Mouse (Mus musculus): ENCODE measurements around the gene Fam161a.
A peak's percentile ranks its signal among the peaks of the same experiment; 100 is the strongest.
"Not testable (repeated sequence)": the region's sequence is repeated elsewhere in the genome, so short reads cannot be mapped to it uniquely, and the experiment has no call there.

Fam161a gene

DNA sequence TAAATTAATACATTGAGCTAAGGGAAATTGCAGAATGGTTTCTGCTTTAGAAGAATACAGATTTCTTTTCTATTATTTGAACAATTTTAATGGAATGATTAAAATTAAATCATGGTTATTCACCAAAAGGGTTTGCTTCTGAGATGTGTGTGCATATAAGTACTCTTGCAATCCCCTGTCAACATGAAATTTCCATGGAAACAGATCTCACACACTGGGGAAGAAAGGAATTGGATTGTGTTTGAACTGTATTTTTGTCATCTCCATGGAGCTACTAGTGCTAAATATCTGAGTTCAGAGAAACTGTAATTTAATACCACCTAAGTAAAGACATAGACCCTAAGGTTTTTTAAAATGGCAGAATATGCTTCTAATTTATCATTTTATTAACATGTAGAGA, 42.3 kb downstream of the Fam161a start:
- no peak for DNase-seq (ENCODE audit: low read depth, low spot score)

DNA sequence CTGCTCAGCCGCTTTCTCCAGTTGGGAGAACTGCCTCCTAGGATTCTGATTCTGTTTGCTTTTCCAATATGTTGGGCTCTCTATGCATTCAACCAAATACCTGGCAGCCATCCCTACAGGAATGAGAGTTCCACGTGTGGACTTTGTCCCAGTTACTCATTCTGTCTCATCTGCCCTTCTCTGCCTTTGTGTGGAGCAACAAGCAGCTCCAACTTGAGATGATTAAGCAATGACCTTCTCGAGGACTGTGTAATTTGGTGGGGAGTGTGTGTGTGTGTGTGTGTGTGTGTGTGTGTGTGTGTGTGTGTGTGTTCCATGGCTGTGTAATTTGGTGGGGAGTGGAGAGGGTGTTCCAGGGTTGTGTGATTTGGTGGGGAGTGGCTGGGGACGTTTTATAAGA, 45.0 kb downstream of the Fam161a start:
- DNase-seq (ENCODE audit: low read depth, low spot score) = no peak

DNA sequence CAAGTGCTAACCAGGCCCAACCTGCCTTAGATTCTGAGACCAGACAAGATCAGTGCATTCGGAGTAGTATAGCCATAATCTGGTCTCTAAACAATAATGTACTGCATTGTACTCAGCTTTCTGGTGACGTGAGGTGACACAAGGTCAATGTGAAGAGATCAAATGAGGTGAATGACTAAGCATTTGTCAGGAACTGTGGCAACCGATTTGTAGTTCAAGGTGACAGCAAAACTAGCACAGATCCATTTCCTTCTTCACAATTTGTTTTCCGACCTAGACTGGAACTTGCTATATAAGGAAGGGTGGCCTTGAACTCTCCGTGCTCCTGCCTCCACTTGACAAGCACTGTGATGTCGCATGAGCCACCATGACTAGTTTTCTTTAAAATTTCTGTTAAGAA, 55.8 kb downstream of the Fam161a start:
- DNase-seq (ENCODE audit: low read depth, low spot score) = no peak

DNA sequence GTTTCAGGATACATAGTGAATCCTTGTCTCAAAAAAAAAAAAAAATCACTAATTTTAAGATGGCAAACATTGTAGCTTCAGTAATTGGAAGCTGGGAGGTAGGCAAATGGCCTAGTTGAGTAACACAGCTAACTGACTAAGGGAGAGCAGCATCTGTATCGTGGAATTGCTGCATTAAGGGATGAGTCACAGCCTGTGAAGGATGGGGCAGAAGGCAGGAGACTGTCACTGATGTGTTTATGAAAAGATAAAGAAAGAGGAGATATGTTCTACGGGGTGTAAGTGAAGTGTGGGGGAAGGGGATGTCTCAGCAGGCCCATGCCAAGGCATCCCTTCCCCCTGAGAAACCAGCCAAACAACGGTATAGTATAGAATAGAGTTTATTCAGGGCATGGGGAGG, 56.5 kb downstream of the Fam161a start:
- DNase-seq (ENCODE audit: low read depth, low spot score) = peak; percentile 41

DNA sequence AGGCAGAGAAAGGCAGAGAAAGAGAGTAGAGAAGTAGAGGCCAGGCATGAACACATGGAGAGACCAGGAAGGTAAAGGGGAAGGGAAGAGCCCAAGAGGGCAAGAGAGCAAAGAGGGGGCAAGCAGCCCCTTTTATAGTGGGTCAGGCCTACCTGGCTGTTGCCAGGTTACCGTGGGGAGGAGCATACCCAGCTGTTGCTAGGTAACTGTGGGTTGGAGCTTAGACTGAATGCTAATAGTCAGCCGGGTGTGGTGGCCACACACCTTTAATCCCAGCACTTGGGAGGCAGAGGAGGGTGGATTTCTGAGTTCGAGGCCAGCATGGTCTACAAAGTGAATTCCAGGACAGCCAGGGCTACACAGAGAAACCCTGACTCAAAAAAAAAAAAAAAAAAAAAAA, 56.9 kb downstream of the Fam161a start:
- not testable (repeated sequence) for DNase-seq (ENCODE audit: low read depth, low spot score)

DNA sequence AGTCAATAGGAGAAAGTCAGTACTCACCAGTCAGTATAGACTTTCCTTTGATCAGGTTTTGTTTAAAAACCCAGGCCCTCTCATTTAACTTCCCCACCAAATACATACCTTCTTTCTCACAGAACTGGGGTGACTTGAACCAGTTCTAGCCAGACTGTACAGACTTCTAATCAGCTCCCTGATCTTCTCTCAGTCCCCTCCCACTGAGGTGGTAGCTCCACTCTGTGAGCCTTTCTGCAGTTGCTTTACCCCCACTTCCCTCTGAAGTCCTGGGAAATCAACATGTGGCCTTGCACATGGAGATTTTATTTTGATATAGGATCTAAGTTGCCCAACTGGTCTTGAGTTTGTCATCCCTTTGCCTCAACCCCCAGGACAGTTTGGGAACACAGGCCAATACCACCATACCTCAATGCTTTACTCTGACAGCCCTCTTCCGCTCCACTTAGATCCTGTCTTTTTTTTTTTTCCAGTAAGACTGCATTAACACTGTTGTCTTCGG, 57.9 kb downstream of the Fam161a start:
- DNase-seq (ENCODE audit: low read depth, low spot score) = no peak

DNA sequence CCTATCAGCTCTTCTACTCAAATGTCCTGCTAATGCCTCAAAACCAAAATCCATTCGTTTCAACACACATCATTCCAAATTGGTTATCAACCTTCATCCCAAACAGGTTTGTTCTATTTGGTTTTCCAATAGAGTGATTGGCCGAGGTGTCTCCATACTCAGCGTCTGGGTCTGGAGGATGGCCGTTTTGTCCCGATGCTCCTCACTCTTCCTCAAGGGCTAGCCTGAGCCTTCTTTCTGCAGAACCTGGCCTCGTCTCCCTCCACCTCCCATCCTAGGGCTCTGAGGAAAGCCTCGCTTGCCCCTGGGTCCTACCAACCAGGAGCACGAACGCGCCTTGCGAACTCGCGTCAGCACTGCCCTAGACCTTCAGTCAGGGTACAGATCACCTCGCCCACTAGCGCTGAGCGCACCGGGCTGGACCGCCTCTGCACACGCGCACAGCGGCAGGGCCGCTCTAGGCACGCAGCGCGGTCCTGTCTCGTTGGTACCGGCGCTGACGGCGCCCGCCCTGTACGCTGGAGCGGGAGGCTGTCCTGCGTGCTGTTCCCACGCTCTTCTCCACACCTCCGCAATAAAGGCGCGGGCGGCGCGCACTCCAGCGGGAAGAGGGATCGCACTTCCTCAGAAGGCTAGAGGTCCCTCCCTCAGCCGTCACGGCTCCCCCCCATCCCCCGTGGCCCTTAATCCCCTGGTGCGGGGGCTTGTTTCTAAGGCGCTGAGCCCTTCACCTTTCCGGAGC, 60.2 kb downstream of the Fam161a start:
- DNase-seq (ENCODE audit: low read depth, low spot score) = peak; percentile 78

DNA sequence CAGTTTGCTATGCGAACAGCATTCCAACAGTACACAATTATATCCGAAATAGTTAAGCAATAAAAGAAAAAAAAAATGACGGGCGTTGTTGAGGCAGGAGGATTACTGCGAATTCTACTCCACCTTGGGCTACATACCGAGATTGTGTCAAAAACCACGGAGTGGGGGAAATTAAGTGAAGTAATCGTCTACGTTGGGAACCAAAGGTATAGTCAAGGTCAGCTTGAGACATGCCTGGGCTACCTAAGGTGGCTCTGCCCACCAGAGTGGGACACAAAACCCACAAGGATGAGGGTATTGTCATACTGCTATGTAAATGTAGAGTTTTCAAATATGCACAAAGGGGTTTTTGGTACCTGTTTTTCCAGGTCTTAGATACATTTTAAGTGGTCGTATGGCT, 60.9 kb downstream of the Fam161a start:
- no peak for DNase-seq (ENCODE audit: low read depth, low spot score)

DNA sequence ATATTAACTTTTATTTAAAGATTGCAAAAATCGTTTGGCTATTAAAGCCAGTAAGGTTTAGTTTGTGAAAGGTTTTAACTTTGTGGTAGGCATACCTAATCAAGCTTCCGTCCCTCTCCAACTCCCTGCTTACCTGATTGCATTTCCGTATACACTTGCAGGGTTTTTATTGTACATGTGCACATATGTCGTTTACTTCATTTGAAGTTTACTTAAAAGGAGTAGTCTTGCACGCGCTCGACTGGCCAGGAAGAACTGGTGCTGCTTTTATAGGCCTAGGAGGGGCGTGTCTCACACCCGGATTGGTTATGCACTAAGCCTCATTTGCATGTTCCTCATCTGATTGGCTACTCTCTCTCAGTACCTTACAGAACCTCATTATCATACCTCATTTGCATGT, 61.7 kb downstream of the Fam161a start:
- not testable (repeated sequence) for DNase-seq (ENCODE audit: low read depth, low spot score)

DNA sequence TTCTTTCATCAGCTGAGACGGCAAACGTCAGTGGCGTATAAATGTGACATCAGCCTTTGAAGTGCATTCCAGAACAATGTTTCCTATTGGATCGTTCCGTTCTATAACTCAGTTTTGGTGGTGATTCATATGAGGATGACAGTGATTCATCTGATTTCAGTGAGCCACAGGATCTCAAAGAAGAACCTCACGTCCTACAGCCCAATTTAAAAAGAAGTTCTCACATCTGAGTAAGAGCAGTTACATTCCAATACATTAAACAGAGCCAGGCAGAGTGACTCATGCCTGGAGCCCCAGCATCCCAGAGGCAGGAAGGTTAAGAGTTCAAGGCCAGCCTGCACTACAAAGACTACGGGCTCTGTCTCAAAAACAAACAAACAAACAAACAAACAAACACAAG, 67.5 kb downstream of the Fam161a start:
- DNase-seq (ENCODE audit: low read depth, low spot score) = peak; percentile 87

DNA sequence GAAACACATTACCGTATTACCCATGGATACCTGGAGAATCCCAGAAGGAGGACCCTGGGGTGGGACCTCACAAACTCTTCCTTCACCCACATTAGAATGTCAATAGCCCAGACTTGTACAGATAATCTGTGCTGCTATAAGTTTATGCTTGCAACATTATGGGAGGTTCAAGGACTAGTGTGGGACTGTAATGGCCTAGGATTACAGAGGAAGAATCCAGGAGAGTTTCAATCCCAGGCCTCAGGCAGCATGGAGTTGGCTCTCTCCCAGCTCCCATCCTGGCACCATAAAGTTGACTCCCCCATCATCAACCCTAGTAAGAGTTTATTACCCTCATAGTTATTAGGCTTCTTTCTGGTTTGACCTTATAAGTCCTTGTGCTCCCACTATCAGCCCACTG, 71.2 kb downstream of the Fam161a start:
- DNase-seq (ENCODE audit: low read depth, low spot score) = no peak

Measured in 3T3-L1 (cell line).